Mouse (Mus musculus): ENCODE measurements around the gene Wnt3a. TPM values are rescaled to one million over a fixed set of nuclear protein-coding genes. Genes with fewer than 3 reads are reported as not detected.

Wnt3a gene
- total and polyA plus RNA-seq, 3 experiments: not detected

DNA sequence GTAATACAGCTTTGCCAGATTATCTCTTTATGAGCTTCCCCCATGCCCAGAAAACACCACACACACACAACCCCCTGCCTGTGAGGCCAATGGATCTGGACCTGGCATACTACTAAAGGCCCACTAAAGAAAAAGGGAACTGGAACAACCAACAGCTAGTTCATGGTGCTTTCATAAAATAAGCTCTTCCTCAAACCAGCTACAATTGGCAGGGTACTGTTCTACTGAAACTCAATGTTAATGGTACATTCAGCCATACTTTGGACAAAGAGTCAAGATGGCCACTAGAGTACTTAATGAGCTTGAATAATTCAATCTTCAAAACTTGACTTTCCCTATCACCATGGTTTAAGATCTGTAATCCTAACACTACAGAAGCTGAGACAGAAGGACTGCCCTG lies 68.9 kb downstream of the Wnt3a start:
- peak; percentile 57 for DNase-seq (ENCODE audit: low read depth, low spot score)
- H3K79me2 ChIP-seq (ENCODE audit: control insufficient read depth, insufficient read depth, low read length, poor library complexity): peaks cover 96% of the 10 kb centered on the region
- no peaks in the 10 kb centered on the region for H3K9me3 ChIP-seq (replicated peaks; ENCODE audit: insufficient read depth, low read length)
- H3K4me1 ChIP-seq (ENCODE audit: control insufficient read depth in 1 of 2, insufficient read depth in 2 of 2, low read length in 2 of 2): peaks cover 44 to 60% of the 10 kb centered on the region in 2 experiments
- TF ChIP-seq CTCF (IDR thresholded peaks at IDR 0.05 in 2 of 3, conservative IDR thresholded peaks at IDR 0.05 in 1 of 3; ENCODE audit: control insufficient read depth in 1 of 3, insufficient read depth in 1 of 3, low read depth in 2 of 3, low read length in 3 of 3, poor library complexity in 1 of 3, severe bottlenecking in 1 of 3) (no peak), TCF12 (IDR thresholded peaks at IDR 0.05; ENCODE audit: low read depth, low read length) (no peak), ZKSCAN1 (IDR thresholded peaks at IDR 0.05; ENCODE audit: low read depth, low read length) (no peak), TBP (IDR thresholded peaks at IDR 0.05; ENCODE audit: low read depth, low read length) (no peak), UBTF (IDR thresholded peaks at IDR 0.05; ENCODE audit: borderline replicate concordance, insufficient read depth, low read depth, low read length) (no peak)
- H3K27me3 ChIP-seq (ENCODE audit: control insufficient read depth in 1 of 2, insufficient read depth in 2 of 2, low read length in 2 of 2): no peaks in the 10 kb centered on the region
- no peak overlapping the region for H3K4me3 ChIP-seq (ENCODE audit: control insufficient read depth in 1 of 2, insufficient read depth in 1 of 2, low read depth in 2 of 2, low read length in 2 of 2)
- peaks cover 24 to 80% of the 10 kb centered on the region in 2 experiments for H3K36me3 ChIP-seq (ENCODE audit: control insufficient read depth in 1 of 2, insufficient read depth in 2 of 2, low read length in 2 of 2)
- H3K9ac ChIP-seq (ENCODE audit: control insufficient read depth, low read depth, low read length, poor library complexity, severe bottlenecking): no peak overlapping the region
- no peak overlapping the region for H3K27ac ChIP-seq (ENCODE audit: control insufficient read depth, low read depth, low read length)

DNA sequence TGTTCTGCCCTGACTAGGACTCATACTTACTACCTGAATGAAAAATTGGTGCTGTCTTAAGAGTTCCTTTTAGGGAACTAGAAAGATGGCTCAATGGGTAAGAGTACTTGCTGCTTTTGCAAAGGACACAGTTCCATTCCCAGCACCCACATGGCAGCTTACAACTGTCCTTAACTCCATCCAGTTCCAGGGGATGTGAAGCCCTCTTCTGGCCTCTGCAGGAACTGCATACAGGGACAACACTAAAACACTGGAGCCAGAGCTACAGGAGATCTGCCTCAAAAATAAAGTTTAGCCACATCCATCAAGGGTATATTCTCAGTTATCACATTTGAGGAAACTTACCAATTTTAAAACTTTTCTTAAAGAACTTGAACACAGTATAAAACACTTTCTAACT lies 71.5 kb downstream of the Wnt3a start:
- Histone ChIP-seq H3K36me3 (ENCODE audit: control insufficient read depth in 1 of 2, insufficient read depth in 2 of 2, low read length in 2 of 2) (peaks cover 35 to 77% of the 10 kb centered on the region in 2 experiments), H3K4me1 (ENCODE audit: control insufficient read depth in 1 of 2, insufficient read depth in 2 of 2, low read length in 2 of 2) (peaks cover 35 to 47% of the 10 kb centered on the region in 2 experiments)

GRCm38 (mm10) chr11:59218389-59218998 lies 72.1 kb downstream of the Wnt3a start:
- Histone ChIP-seq H3K4me1 (ENCODE audit: control insufficient read depth in 1 of 2, insufficient read depth in 2 of 2, low read length in 2 of 2) (peaks cover 29 to 42% of the 10 kb centered on the region in 2 experiments), H3K27me3 (ENCODE audit: control insufficient read depth in 1 of 2, insufficient read depth in 2 of 2, low read length in 2 of 2) (no peaks in the 10 kb centered on the region), H3K9me3 (replicated peaks; ENCODE audit: insufficient read depth, low read length) (no peaks in the 10 kb centered on the region), H3K9ac (ENCODE audit: control insufficient read depth, low read depth, low read length, poor library complexity, severe bottlenecking) (no peak overlapping the region), H3K27ac (ENCODE audit: control insufficient read depth, low read depth, low read length) (no peak overlapping the region), H3K36me3 (ENCODE audit: control insufficient read depth in 1 of 2, insufficient read depth in 2 of 2, low read length in 2 of 2) (peaks cover 33 to 76% of the 10 kb centered on the region in 2 experiments), H3K79me2 (ENCODE audit: control insufficient read depth, insufficient read depth, low read length, poor library complexity) (peaks cover 94% of the 10 kb centered on the region), H3K4me3 (ENCODE audit: control insufficient read depth in 1 of 2, insufficient read depth in 1 of 2, low read depth in 2 of 2, low read length in 2 of 2) (no peak overlapping the region)
- TF ChIP-seq TBP (IDR thresholded peaks at IDR 0.05; ENCODE audit: low read depth, low read length) (no peak), MEF2A (IDR thresholded peaks at IDR 0.05; ENCODE audit: extremely low read depth, insufficient replicate concordance, low read depth, low read length, poor library complexity, severe bottlenecking) (no peak), MAFK (IDR thresholded peaks at IDR 0.05; ENCODE audit: borderline replicate concordance, low read depth, low read length) (no peak), CTCF (IDR thresholded peaks at IDR 0.05 in 2 of 3, conservative IDR thresholded peaks at IDR 0.05 in 1 of 3; ENCODE audit: control insufficient read depth in 1 of 3, insufficient read depth in 1 of 3, low read depth in 2 of 3, low read length in 3 of 3, poor library complexity in 1 of 3, severe bottlenecking in 1 of 3) (no peak), SMC3 (IDR thresholded peaks at IDR 0.05; ENCODE audit: low read depth, low read length) (no peak), USF1 (IDR thresholded peaks at IDR 0.05; ENCODE audit: low read depth, low read length) (no peak), USF2 (IDR thresholded peaks at IDR 0.05; ENCODE audit: borderline replicate concordance in 1 of 2, insufficient read depth in 1 of 2, low read depth in 1 of 2, low read length in 2 of 2) (no peak), ZKSCAN1 (IDR thresholded peaks at IDR 0.05; ENCODE audit: low read depth, low read length) (no peak)
- no peak for DNase-seq (ENCODE audit: low read depth, low spot score)

More for the DNA sequence above, 71.5 kb downstream of the Wnt3a start:
- Histone ChIP-seq H3K9ac (ENCODE audit: control insufficient read depth, low read depth, low read length, poor library complexity, severe bottlenecking) (no peak overlapping the region), H3K27me3 (ENCODE audit: control insufficient read depth in 1 of 2, insufficient read depth in 2 of 2, low read length in 2 of 2) (no peaks in the 10 kb centered on the region), H3K79me2 (ENCODE audit: control insufficient read depth, insufficient read depth, low read length, poor library complexity) (peaks cover 95% of the 10 kb centered on the region), H3K4me3 (ENCODE audit: control insufficient read depth in 1 of 2, insufficient read depth in 1 of 2, low read depth in 2 of 2, low read length in 2 of 2) (no peak overlapping the region), H3K27ac (ENCODE audit: control insufficient read depth, low read depth, low read length) (no peak overlapping the region), H3K9me3 (replicated peaks; ENCODE audit: insufficient read depth, low read length) (no peaks in the 10 kb centered on the region)
- TF ChIP-seq CTCF (IDR thresholded peaks at IDR 0.05 in 2 of 3, conservative IDR thresholded peaks at IDR 0.05 in 1 of 3; ENCODE audit: control insufficient read depth in 1 of 3, insufficient read depth in 1 of 3, low read depth in 2 of 3, low read length in 3 of 3, poor library complexity in 1 of 3, severe bottlenecking in 1 of 3) (peak; percentile 58 to 91 (median 68)), KAT2A (conservative IDR thresholded peaks at IDR 0.05; ENCODE audit: low read depth, low read length) (no peak), SIN3A (IDR thresholded peaks at IDR 0.05; ENCODE audit: low read length) (0 out of 2 replicates have a peak, but pooled peaks have one; percentile 38), POLR2AphosphoS5 (IDR thresholded peaks at IDR 0.05; ENCODE audit: borderline replicate concordance, low read depth, low read length) (no peak), HCFC1 (IDR thresholded peaks at IDR 0.05; ENCODE audit: low read depth, low read length) (peak; percentile 34; the same call in 1 of the 2 replicates), USF1 (IDR thresholded peaks at IDR 0.05; ENCODE audit: low read depth, low read length) (no peak), MXI1 (IDR thresholded peaks at IDR 0.05; ENCODE audit: low read depth, low read length) (0 out of 2 replicates have a peak, but pooled peaks have one; percentile 49), MAFK (IDR thresholded peaks at IDR 0.05; ENCODE audit: borderline replicate concordance, low read depth, low read length) (no peak), RAD21 (IDR thresholded peaks at IDR 0.05; ENCODE audit: low read depth, low read length) (peak; percentile 22; the same call in 1 of the 2 replicates), NELFE (IDR thresholded peaks at IDR 0.05; ENCODE audit: low read depth, low read length) (no peak), ZC3H11A (IDR thresholded peaks at IDR 0.05; ENCODE audit: low read depth, low read length) (no peak), GATA1 (IDR thresholded peaks at IDR 0.05; ENCODE audit: low read depth, low read length) (no peak), TAL1 (IDR thresholded peaks at IDR 0.05; ENCODE audit: low read length) (no peak), POLR2A (IDR thresholded peaks at IDR 0.05; ENCODE audit: control insufficient read depth in 1 of 2, insufficient read depth in 1 of 2, low read depth in 1 of 2, low read length in 2 of 2, poor library complexity in 1 of 2) (no peak), MYC (IDR thresholded peaks at IDR 0.05; ENCODE audit: low read depth, low read length) (0 out of 2 replicates have a peak, but pooled peaks have one; percentile 58), SMC3 (IDR thresholded peaks at IDR 0.05; ENCODE audit: low read depth, low read length) (peak; percentile 50), ELF1 (IDR thresholded peaks at IDR 0.05; ENCODE audit: low read depth, low read length) (no peak)
- peak; percentile 85 for DNase-seq (ENCODE audit: low read depth, low spot score)

Measured in MEL (cell line).